Mouse (Mus musculus) common myeloid progenitor, adult 5-6 weeks (primary cell): ENCODE data around the gene Olfr710. TPM values are rescaled to one million over a fixed set of nuclear protein-coding genes. Genes with fewer than 3 reads are reported as not detected.
"Not testable (repeated sequence)": the region's sequence is repeated elsewhere in the genome, so short reads cannot be mapped to it uniquely, and the experiment has no call there.

ENCODE experiments used
- ATAC-seq: replicated peaks from 2 replicates; pipeline ENCODE4 v1.8.0; 2016; ENCODE audit warnings: low read depth, mild to moderate bottlenecking, moderate TSS enrichment, inconsistent platforms; ENCODE audit not compliant: poor library complexity, severe bottlenecking
- total RNA-seq: library from RNA; stranded (forward); fragments of 200-1000, 187-1606 nt; gene quantifications from 2 replicates; pipeline ENCODE4 v1.2.3, GENCODE M21; 2017

The Olfr710 gene
- not detected in 2 replicates for total RNA-seq

GRCm38 (mm10) chr7:106948212-106948611 is at the start of gene Olfr710:
Gene Olfr710, minus strand, starts transcription at chr7:106948312.
- no peak for ATAC-seq

DNA sequence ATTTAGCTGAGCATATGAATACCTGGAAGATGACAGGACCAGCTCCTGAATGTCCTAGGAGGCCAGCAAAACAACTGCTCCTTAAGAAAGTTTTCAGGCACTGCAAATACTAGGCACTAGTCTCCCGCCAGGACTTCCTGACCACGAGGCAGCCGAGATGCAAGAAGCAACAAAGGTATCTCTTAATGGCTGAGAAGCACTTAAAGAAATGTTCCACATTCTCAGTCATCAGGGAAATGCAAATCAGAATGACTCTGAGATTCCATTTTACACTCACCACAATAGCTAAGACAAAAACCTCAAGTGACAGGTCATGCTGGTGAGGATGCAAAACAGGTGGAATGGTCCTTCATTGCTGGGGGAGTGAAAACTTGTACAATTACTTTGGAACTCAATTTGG is 37.1 kb upstream of the Olfr710 start:
- ATAC-seq = no peak

- no peak for ATAC-seq
Measured at GRCm38 (mm10) chr7:106975353-106975752, 27.2 kb upstream of the Olfr710 start, which contains the start of gene Olfr711. Gene Olfr711, minus strand, starts transcription at chr7:106975453.

- 0 out of 2 replicates have a peak, but pooled peaks have one; percentile 15 for ATAC-seq
Measured at GRCm38 (mm10) chr7:106967503-106967902, 19.4 kb upstream of the Olfr710 start.

DNA sequence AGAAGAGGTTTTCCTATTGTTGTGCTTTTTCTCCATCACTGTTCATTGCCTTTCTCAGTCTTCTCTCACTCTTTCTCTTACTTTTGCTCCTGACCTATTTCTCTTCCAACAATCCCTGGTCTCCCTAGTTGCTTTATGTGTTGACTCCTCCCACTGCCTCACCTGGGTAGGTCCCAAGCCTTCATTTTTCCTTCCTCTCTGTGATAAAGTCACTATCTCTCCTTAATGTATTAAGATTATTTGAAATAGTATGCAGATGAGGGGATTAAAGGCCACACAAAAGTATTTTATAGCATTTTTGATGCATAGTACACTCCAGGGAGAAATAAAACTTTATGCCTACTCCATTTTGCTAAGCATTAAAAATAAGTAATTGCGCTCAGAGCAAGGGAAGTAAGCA is 15.7 kb upstream of the Olfr710 start, which contains the start of gene Olfr6:
TSS of gene Olfr6 (minus strand) at position 101 of the 400 bp plus-strand sequence.
- no peak for ATAC-seq

GRCm38 (mm10) chr7:106932119-106932518 is 16.0 kb downstream of the Olfr710 start, which contains the start of gene Olfr709-ps1:
Gene Olfr709-ps1, minus strand, starts transcription at chr7:106932219.
- ATAC-seq = no peak

DNA sequence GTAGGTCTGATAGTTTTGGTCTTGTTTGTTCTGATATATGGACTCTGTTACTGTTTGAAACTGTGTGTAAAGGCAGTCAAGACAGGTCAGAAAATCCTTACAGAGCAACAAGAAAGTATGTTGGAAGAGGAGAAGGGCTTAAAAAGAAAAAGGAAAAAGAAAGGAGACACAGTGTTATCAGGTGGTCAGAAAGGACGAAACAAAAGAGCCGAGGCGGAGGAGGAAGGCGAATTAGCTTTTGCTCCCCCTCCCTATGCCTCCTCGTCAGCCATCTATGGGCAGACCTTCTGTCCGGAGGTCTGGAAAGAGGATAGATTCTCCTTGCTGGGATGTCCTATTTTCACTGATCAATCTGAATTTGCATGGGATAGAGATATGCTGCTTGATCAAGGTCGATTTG is 27.2 kb downstream of the Olfr710 start:
- ATAC-seq = not testable (repeated sequence)

DNA sequence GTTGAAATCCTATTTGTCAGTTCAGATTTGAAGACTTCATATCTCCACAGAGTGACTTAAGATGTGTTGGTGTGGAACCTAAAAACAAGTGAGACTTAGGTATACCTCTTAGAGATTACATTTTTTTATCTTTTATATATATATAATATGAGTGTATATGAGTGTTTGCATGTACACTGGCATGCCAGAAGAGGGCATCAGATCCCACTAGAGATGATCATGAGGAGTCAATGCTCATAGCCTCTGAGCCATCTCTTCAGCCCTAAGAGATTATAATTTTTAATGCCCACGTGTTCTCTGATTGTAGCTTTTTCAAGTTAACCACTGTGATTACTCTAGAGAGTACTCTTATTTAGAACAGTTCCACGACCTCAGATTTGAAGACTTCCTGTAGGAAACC is 40.4 kb downstream of the Olfr710 start, which contains the start of gene Olfr1532-ps1:
TSS of gene Olfr1532-ps1 (plus strand) at position 326 of the 400 bp plus-strand sequence.
- ATAC-seq = 0 out of 2 replicates have a peak, but pooled peaks have one; percentile 42

DNA sequence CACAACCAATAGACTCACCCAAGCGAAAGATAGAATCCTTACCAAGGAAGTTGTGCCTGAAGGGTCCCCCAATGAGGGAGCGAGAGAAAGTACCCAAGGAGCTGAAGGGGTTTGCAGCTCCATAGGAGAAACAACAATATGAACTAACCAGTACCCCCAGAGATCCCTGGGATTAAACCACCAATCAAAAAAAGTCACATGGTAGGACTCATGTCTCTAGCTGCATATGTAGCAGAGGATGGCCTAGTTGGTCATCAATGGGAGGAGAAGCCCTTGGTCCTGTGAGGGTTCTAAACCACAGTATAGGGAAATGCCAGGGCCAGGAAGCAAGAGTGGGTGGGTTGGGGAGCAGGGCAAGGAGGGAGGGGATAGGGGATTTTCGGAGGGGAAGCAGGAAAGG is 47.0 kb downstream of the Olfr710 start, which contains the start of gene Olfr707:
TSS of gene Olfr707 (minus strand) at position 101 of the 400 bp plus-strand sequence.
- ATAC-seq = not testable (repeated sequence)

Other genes with a start within 250 kb of the Olfr710 start
- not detected in 2 replicates for gene Olfr695, start 231.9 kb downstream of the Olfr710 start, total RNA-seq
- gene Olfr697, start 205.9 kb downstream of the Olfr710 start, total RNA-seq = not detected in 2 replicates
- not detected in 2 replicates for gene Olfr698, start 192.9 kb downstream of the Olfr710 start, total RNA-seq
- gene Olfr699, start 155.1 kb downstream of the Olfr710 start, total RNA-seq = not detected in 2 replicates
- not detected in 2 replicates for gene Olfr700, start 139.5 kb downstream of the Olfr710 start, total RNA-seq
- gene Olfr701, start 134.2 kb downstream of the Olfr710 start, total RNA-seq = not detected in 2 replicates
- not detected in 2 replicates for gene Olfr702, start 114.4 kb downstream of the Olfr710 start, total RNA-seq
- not detected in 2 replicates for gene Olfr703, start 105.0 kb downstream of the Olfr710 start, total RNA-seq
- not detected in 2 replicates for gene Olfr704, start 85.1 kb downstream of the Olfr710 start, total RNA-seq
- not detected in 2 replicates for gene Olfr705, start 71.4 kb downstream of the Olfr710 start, total RNA-seq
- not detected in 2 replicates for gene Olfr706, start 60.1 kb downstream of the Olfr710 start, total RNA-seq
- not detected in 2 replicates for gene Olfr707, start 47.1 kb downstream of the Olfr710 start, total RNA-seq
- gene Olfr1532-ps1, start 40.3 kb downstream of the Olfr710 start, total RNA-seq = not detected in 2 replicates
- gene Olfr709-ps1, start 16.1 kb downstream of the Olfr710 start, total RNA-seq = not detected in 2 replicates
- not detected in 2 replicates for gene Olfr6, start 15.6 kb upstream of the Olfr710 start, total RNA-seq
- not detected in 2 replicates for gene Olfr711, start 27.1 kb upstream of the Olfr710 start, total RNA-seq
- gene Olfr2, start 57.8 kb upstream of the Olfr710 start, total RNA-seq = 0.87 TPM in 1 of 2 replicates, not detected in the other
- not detected in 2 replicates for gene Olfr713, start 82.9 kb upstream of the Olfr710 start, total RNA-seq
- not detected in 2 replicates for gene Olfr714, start 122.7 kb upstream of the Olfr710 start, total RNA-seq
- not detected in 2 replicates for gene Olfr17, start 144.9 kb upstream of the Olfr710 start, total RNA-seq
- not detected in 2 replicates for gene Olfr715b, start 162.1 kb upstream of the Olfr710 start, total RNA-seq
- gene Olfr715, start 182.8 kb upstream of the Olfr710 start, total RNA-seq = not detected in 2 replicates
- not detected in 2 replicates for gene Olfr716, start 190.0 kb upstream of the Olfr710 start, total RNA-seq
- not detected in 2 replicates for gene Nlrp14, start 218.7 kb upstream of the Olfr710 start, total RNA-seq